Mouse (Mus musculus): ENCODE results near the gene Lrrc25. TPM values are rescaled to one million over a fixed set of nuclear protein-coding genes. Genes with fewer than 3 reads are reported as not detected.

Lrrc25 gene
- polyA plus RNA-seq, 1 experiment from 2014 or later, result 7.4 TPM

- ATAC-seq (ENCODE audit: insufficient read depth), result peak; percentile 78
- H3K4me2 ChIP-seq, result peak overlapping the region; percentile 52
- peak overlapping the region; percentile 87 for H3K27ac ChIP-seq (replicated peaks)
- WGBS (ENCODE audit: insufficient replicate concordance), result 15% methylated on average over 3 of the region's 3 CpGs
- no peak overlapping the region for H3K9ac ChIP-seq
- H3K36me3 ChIP-seq (replicated peaks), result no peaks in the 10 kb centered on the region
- H3K4me1 ChIP-seq (replicated peaks), result peaks cover 80% of the 10 kb centered on the region
- H3K4me3 ChIP-seq (replicated peaks), result 0 out of 2 replicates have a peak overlapping the region, but pooled peaks have one; percentile 10
- 0 out of 2 replicates have a peak, but pooled peaks cover 5% of the 10 kb centered on the region for H3K9me3 ChIP-seq (replicated peaks)
- no peaks in the 10 kb centered on the region for H3K27me3 ChIP-seq
Measured at GRCm38 (mm10) chr8:70622220-70622619, 6.3 kb downstream of the Lrrc25 start.

- Histone ChIP-seq H3K9ac (no peak overlapping the region), H3K9me3 (replicated peaks) (0 out of 2 replicates have a peak, but pooled peaks cover 5% of the 10 kb centered on the region), H3K27ac (replicated peaks) (no peak overlapping the region), H3K4me1 (replicated peaks) (peaks cover 67% of the 10 kb centered on the region), H3K4me2 (no peak overlapping the region), H3K36me3 (replicated peaks) (no peaks in the 10 kb centered on the region), H3K4me3 (replicated peaks) (no peak overlapping the region), H3K27me3 (no peaks in the 10 kb centered on the region)
- 20% methylated on average over 5 of the region's 5 CpGs for WGBS (ENCODE audit: insufficient replicate concordance)
- ATAC-seq (ENCODE audit: insufficient read depth), result no peak
Measured at GRCm38 (mm10) chr8:70625104-70625503, 9.1 kb downstream of the Lrrc25 start.

GRCm38 (mm10) chr8:70627041-70627440, 11.1 kb downstream of the Lrrc25 start:
- H3K27ac ChIP-seq (replicated peaks), result no peak overlapping the region
- H3K4me1 ChIP-seq (replicated peaks), result peaks cover 64% of the 10 kb centered on the region
- no peaks in the 10 kb centered on the region for H3K36me3 ChIP-seq (replicated peaks)
- H3K4me2 ChIP-seq, result no peak overlapping the region
- 72% methylated on average over 5 of the region's 5 CpGs for WGBS (ENCODE audit: insufficient replicate concordance)
- peaks cover 15% of the 10 kb centered on the region for H3K27me3 ChIP-seq
- H3K9ac ChIP-seq, result no peak overlapping the region
- 0 out of 2 replicates have a peak, but pooled peaks cover 5% of the 10 kb centered on the region for H3K9me3 ChIP-seq (replicated peaks)
- ATAC-seq (ENCODE audit: insufficient read depth), result no peak
- no peak overlapping the region for H3K4me3 ChIP-seq (replicated peaks)

GRCm38 (mm10) chr8:70628986-70629490, 13.1 kb downstream of the Lrrc25 start:
- WGBS (ENCODE audit: insufficient replicate concordance), result 55% methylated on average over 7 of the region's 7 CpGs
- ATAC-seq (ENCODE audit: insufficient read depth), result no peak
- H3K4me3 ChIP-seq (replicated peaks), result peak overlapping the region; percentile 73
- 0 out of 2 replicates have a peak, but pooled peaks cover 5% of the 10 kb centered on the region for H3K9me3 ChIP-seq (replicated peaks)
- H3K4me2 ChIP-seq, result peak overlapping the region; percentile 94
- H3K27ac ChIP-seq (replicated peaks), result peak overlapping the region; percentile 80
- H3K27me3 ChIP-seq, result peaks cover 18% of the 10 kb centered on the region
- H3K36me3 ChIP-seq (replicated peaks), result no peaks in the 10 kb centered on the region
- peak overlapping the region; percentile 73; the same call in 1 of the 2 replicates for H3K9ac ChIP-seq
- H3K4me1 ChIP-seq (replicated peaks), result peaks cover 56% of the 10 kb centered on the region

- Histone ChIP-seq H3K27me3 (peaks cover 18% of the 10 kb centered on the region), H3K9me3 (replicated peaks) (0 out of 2 replicates have a peak, but pooled peaks cover 3% of the 10 kb centered on the region), H3K27ac (replicated peaks) (peak overlapping the region; percentile 80), H3K4me2 (peak overlapping the region; percentile 94), H3K4me1 (replicated peaks) (peaks cover 56% of the 10 kb centered on the region), H3K36me3 (replicated peaks) (no peaks in the 10 kb centered on the region), H3K9ac (peak overlapping the region; percentile 73), H3K4me3 (replicated peaks) (peak overlapping the region; percentile 73)
- peak; percentile 70 for ATAC-seq (ENCODE audit: insufficient read depth)
- WGBS (ENCODE audit: insufficient replicate concordance), result under 1% methylated on average over 60 of the region's 60 CpGs
Measured at GRCm38 (mm10) chr8:70629574-70630531, 13.9 kb downstream of the Lrrc25 start.

GRCm38 (mm10) chr8:70630532-70631381, 14.8 kb downstream of the Lrrc25 start:
- ATAC-seq (ENCODE audit: insufficient read depth), result peak; percentile 56
- peaks cover 58% of the 10 kb centered on the region for H3K4me1 ChIP-seq (replicated peaks)
- no peaks in the 10 kb centered on the region for H3K36me3 ChIP-seq (replicated peaks)
- H3K9ac ChIP-seq, result peak overlapping the region; percentile 73
- H3K27me3 ChIP-seq, result peaks cover 18% of the 10 kb centered on the region
- H3K4me3 ChIP-seq (replicated peaks), result peak overlapping the region; percentile 73
- no peaks in the 10 kb centered on the region for H3K9me3 ChIP-seq (replicated peaks)
- peak overlapping the region; percentile 94 for H3K4me2 ChIP-seq
- H3K27ac ChIP-seq (replicated peaks), result peak overlapping the region; percentile 81
- WGBS (ENCODE audit: insufficient replicate concordance), result 11% methylated on average over 22 of the region's 22 CpGs

GRCm38 (mm10) chr8:70631436-70631835, 15.5 kb downstream of the Lrrc25 start:
- peak overlapping the region; percentile 81 for H3K27ac ChIP-seq (replicated peaks)
- H3K9ac ChIP-seq, result peak overlapping the region; percentile 33; the same call in 1 of the 2 replicates
- H3K9me3 ChIP-seq (replicated peaks), result no peaks in the 10 kb centered on the region
- peaks cover 64% of the 10 kb centered on the region for H3K4me1 ChIP-seq (replicated peaks)
- peaks cover 18% of the 10 kb centered on the region for H3K27me3 ChIP-seq
- H3K4me3 ChIP-seq (replicated peaks), result peak overlapping the region; percentile 73
- WGBS (ENCODE audit: insufficient replicate concordance), result 10% methylated on average over 24 of the region's 24 CpGs
- no peaks in the 10 kb centered on the region for H3K36me3 ChIP-seq (replicated peaks)
- ATAC-seq (ENCODE audit: insufficient read depth), result peak; percentile 4; the same call in 1 of the 2 replicates
- peak overlapping the region; percentile 94 for H3K4me2 ChIP-seq

- H3K27me3 ChIP-seq, result peaks cover 18% of the 10 kb centered on the region
- H3K4me3 ChIP-seq (replicated peaks), result peak within 1 kb of the TSS; percentile 73
- ATAC-seq (ENCODE audit: insufficient read depth), result 0 out of 2 replicates have a peak, but pooled peaks have one; percentile 6
- peak within 1 kb of the TSS; percentile 81 for H3K27ac ChIP-seq (replicated peaks)
- peak within 1 kb of the TSS; percentile 33; the same call in 1 of the 2 replicates for H3K9ac ChIP-seq
- WGBS (ENCODE audit: insufficient replicate concordance), result 71% methylated on average over 6 of the region's 6 CpGs
- H3K36me3 ChIP-seq (replicated peaks), result no peaks in the 10 kb centered on the region
- H3K9me3 ChIP-seq (replicated peaks), result no peaks in the 10 kb centered on the region
- peak within 1 kb of the TSS; percentile 94 for H3K4me2 ChIP-seq
- H3K4me1 ChIP-seq (replicated peaks), result peaks cover 73% of the 10 kb centered on the region
Measured at GRCm38 (mm10) chr8:70632346-70632892, 16.5 kb downstream of the Lrrc25 start, which contains the start of gene Gdf15. TSS of gene Gdf15 (minus strand) at chr8:70632456.

- no peak overlapping the region for H3K4me3 ChIP-seq (replicated peaks)
- peak overlapping the region; percentile 81 for H3K27ac ChIP-seq (replicated peaks)
- ATAC-seq (ENCODE audit: insufficient read depth), result peak; percentile 4; the same call in 1 of the 2 replicates
- WGBS (ENCODE audit: insufficient replicate concordance), result 39% methylated on average over 6 of the region's 6 CpGs
- no peaks in the 10 kb centered on the region for H3K9me3 ChIP-seq (replicated peaks)
- H3K27me3 ChIP-seq, result peaks cover 18% of the 10 kb centered on the region
- peaks cover 79% of the 10 kb centered on the region for H3K4me1 ChIP-seq (replicated peaks)
- H3K36me3 ChIP-seq (replicated peaks), result no peaks in the 10 kb centered on the region
- no peak overlapping the region for H3K9ac ChIP-seq
- no peak overlapping the region for H3K4me2 ChIP-seq
Measured at GRCm38 (mm10) chr8:70634066-70634465, 18.1 kb downstream of the Lrrc25 start.

GRCm38 (mm10) chr8:70635527-70635926, 19.6 kb downstream of the Lrrc25 start:
- H3K9ac ChIP-seq, result peak overlapping the region; percentile 20; the same call in 1 of the 2 replicates
- H3K27me3 ChIP-seq, result peaks cover 18% of the 10 kb centered on the region
- H3K36me3 ChIP-seq (replicated peaks), result no peaks in the 10 kb centered on the region
- 24% methylated on average over 6 of the region's 6 CpGs for WGBS (ENCODE audit: insufficient replicate concordance)
- H3K27ac ChIP-seq (replicated peaks), result peak overlapping the region; percentile 81
- no peak for ATAC-seq (ENCODE audit: insufficient read depth)
- H3K4me2 ChIP-seq, result no peak overlapping the region
- H3K9me3 ChIP-seq (replicated peaks), result no peaks in the 10 kb centered on the region
- H3K4me1 ChIP-seq (replicated peaks), result peaks cover 65% of the 10 kb centered on the region
- no peak overlapping the region for H3K4me3 ChIP-seq (replicated peaks)
